Mouse (Mus musculus) hindbrain, embryonic 12.5 days (tissue): ENCODE data around the gene Rab35. TPM values are rescaled to one million over a fixed set of nuclear protein-coding genes. Genes with fewer than 3 reads are reported as not detected.

ENCODE experiments used
- ATAC-seq: fragments of 200-750 bp; cut with Nextera tagmentation; 2 replicates; pipeline ENCODE4 v1.8.0; 2017; ENCODE audit warnings: moderate TSS enrichment; ENCODE audit not compliant: low FRiP score
- H3K27ac ChIP-seq: fragments of 300-500 bp; sonication (generic); 2 replicates; pipeline ENCODE4 v1.5.1; 2016; ENCODE audit warnings: mild to moderate bottlenecking
- H3K27me3 ChIP-seq: fragments of 300-500 bp; sonication (generic); 2 replicates; pipeline ENCODE4 v1.6.1; 2016; ENCODE audit warnings: mild to moderate bottlenecking
- H3K36me3 ChIP-seq: fragments of 300-500 bp; sonication (generic); 2 replicates; pipeline ENCODE4 v1.6.1; 2016; ENCODE audit warnings: mild to moderate bottlenecking
- H3K4me1 ChIP-seq: fragments of 300-500 bp; sonication (generic); 2 replicates; pipeline ENCODE4 v1.6.1; 2016
- H3K4me2 ChIP-seq: fragments of 300-500 bp; sonication (generic); replicated peaks from 2 replicates; pipeline ENCODE4 v1.6.1; 2016; ENCODE audit warnings: mild to moderate bottlenecking
- H3K4me3 ChIP-seq: fragments of 300-500 bp; sonication (generic); 2 replicates; pipeline ENCODE4 v1.5.1; 2016; ENCODE audit warnings: mild to moderate bottlenecking
- H3K9ac ChIP-seq: fragments of 300-500 bp; sonication (generic); 2 replicates; pipeline ENCODE4 v1.6.1; 2016; ENCODE audit warnings: mild to moderate bottlenecking, moderate library complexity
- H3K9me3 ChIP-seq: fragments of 300-500 bp; sonication (generic); replicated peaks from 2 replicates; pipeline ENCODE4 v1.6.1; 2016; ENCODE audit warnings: mild to moderate bottlenecking
- WGBS: fragments of 180-500 bp; shearing (Covaris S2); methylation state at CpG from one replicate; pipeline ENCODE4 v1.1.7; 2016; 5-methylcytosine and 5-hydroxymethylcytosine counted together
- polyA plus RNA-seq: library from polyadenylated mRNA; unstranded; fragments of >200 nt; fragmentation: Nextera tagmentation; extraction: Ambion mirVana; gene quantifications from 2 replicates; pipeline ENCODE4 v1.2.1, GENCODE M21; 2016

Rab35 gene
- polyA plus RNA-seq, 1 experiment from 2014 or later: 19.7 TPM

DNA sequence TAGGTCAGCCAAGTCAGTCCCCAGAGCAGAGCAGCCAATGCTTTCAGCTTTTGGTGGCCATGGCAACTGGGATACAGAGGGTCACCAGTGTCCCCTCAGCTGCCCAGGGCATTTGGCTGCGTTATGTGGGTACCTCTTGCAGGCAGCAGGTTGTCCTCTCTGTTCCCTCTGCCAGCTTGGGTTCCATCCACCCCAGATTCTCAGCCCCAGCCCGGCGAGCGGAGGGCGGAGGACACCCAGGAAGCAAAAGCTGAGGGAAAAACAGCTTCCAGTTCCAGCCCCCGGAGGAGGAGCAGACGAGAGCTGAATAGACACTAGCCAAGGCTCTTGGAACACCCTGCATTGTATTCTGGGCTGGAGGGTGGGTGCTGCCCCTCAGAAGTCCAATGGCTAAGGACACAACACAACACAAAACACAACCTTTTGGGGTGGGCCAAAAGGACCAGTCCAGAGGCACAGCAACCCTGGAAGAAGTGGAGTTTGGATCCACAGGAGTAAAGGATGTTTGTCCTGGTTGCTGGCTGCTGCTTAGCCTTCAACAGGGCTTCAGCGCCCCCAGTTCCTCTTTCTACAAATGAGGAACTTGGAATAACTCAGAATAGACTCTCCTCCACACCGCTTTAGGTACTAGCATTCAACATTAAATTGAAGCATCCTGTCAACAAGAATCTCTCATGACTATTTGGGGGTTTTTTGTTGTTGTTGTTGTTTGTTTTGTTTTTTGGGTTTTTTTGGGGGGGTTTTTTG is 7.8 kb upstream of the Rab35 start:
- no peak overlapping the region for H3K9ac ChIP-seq
- WGBS: 82% methylated on average over 9 of the region's 9 CpGs
- H3K9me3 ChIP-seq: no peaks in the 10 kb centered on the region
- peaks cover 43% of the 10 kb centered on the region for H3K36me3 ChIP-seq
- H3K4me2 ChIP-seq: no peak overlapping the region
- H3K27ac ChIP-seq: no peak overlapping the region
- H3K4me1 ChIP-seq: no peaks in the 10 kb centered on the region
- ATAC-seq: no peak
- no peaks in the 10 kb centered on the region for H3K27me3 ChIP-seq
- H3K4me3 ChIP-seq: no peak overlapping the region

DNA sequence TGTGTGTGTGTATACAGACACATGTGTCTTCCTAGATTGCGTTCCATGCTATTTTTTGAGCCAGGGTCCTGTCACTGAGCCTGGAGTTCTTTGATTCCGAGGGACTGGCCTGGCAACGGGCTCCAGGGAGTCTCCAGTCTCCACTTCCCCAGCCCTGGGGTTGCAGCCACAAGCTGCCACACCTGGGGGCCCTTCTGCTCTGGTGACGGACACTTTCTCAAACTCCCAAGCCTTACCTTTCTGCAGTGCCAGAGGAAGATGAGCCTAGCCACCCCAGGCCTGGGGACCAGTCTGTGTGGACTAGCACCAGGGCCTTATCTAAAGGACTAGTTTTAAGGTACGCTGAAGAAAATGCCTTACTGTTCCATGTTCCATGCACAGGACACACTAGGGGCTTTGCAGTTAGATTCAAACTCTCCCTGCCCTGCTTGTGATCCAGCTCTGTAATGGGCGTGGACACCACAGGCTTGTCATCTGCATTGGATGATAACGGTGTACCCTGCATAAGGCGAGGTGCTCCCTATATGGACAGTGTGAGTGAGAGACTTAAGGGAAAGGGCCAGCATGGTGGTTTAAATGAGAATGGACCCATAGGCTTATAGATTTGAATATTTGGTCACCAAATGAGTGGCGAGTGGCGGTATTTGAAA is 5.3 kb upstream of the Rab35 start:
- Histone ChIP-seq H3K4me3 (no peak overlapping the region), H3K9me3 (no peaks in the 10 kb centered on the region), H3K27ac (no peak overlapping the region), H3K4me1 (peaks cover 11% of the 10 kb centered on the region), H3K36me3 (peaks cover 18% of the 10 kb centered on the region), H3K27me3 (no peaks in the 10 kb centered on the region), H3K9ac (no peak overlapping the region), H3K4me2 (no peak overlapping the region)
- WGBS: 88% methylated on average over 10 of the region's 10 CpGs
- ATAC-seq: no peak

- no peak overlapping the region for H3K4me2 ChIP-seq
- no peak for ATAC-seq
- no peak overlapping the region for H3K4me3 ChIP-seq
- H3K27me3 ChIP-seq: no peaks in the 10 kb centered on the region
- 0 out of 2 replicates have a peak, but pooled peaks cover 7% of the 10 kb centered on the region for H3K36me3 ChIP-seq
- H3K27ac ChIP-seq: no peak overlapping the region
- peaks cover 19% of the 10 kb centered on the region for H3K4me1 ChIP-seq
- WGBS: 77% methylated on average over 8 of the region's 8 CpGs
- H3K9ac ChIP-seq: no peak overlapping the region
- H3K9me3 ChIP-seq: no peaks in the 10 kb centered on the region
Measured at GRCm38 (mm10) chr5:115628083-115628482, 3.6 kb upstream of the Rab35 start.

DNA sequence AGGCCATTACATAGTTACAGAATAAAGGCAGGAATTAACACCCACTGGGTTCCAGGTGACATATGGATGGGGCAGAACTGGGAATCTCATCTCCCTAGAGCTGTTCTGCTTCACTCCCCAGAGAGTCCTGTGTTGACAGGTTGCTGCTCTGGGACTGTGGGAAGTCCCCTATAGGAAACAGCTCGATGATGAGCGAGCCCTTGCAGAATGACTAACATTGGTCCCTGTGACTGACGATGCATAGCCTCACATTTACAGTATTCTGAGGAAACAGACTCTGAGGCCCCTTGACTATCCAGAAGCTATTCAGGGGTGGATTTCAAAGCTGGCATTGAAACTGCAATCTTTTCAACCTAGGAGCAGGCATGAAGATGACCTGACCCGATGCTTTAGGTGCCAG is 2.0 kb upstream of the Rab35 start:
- H3K4me2 ChIP-seq: no peak overlapping the region
- H3K4me1 ChIP-seq: peaks cover 33% of the 10 kb centered on the region
- no peaks in the 10 kb centered on the region for H3K9me3 ChIP-seq
- ATAC-seq: no peak
- WGBS: 90% methylated on average over 4 of the region's 4 CpGs
- no peaks in the 10 kb centered on the region for H3K36me3 ChIP-seq
- H3K4me3 ChIP-seq: no peak overlapping the region
- no peak overlapping the region for H3K9ac ChIP-seq
- H3K27me3 ChIP-seq: no peaks in the 10 kb centered on the region
- no peak overlapping the region for H3K27ac ChIP-seq

- no peaks in the 10 kb centered on the region for H3K9me3 ChIP-seq
- ATAC-seq: no peak
- H3K9ac ChIP-seq: no peak overlapping the region
- H3K27ac ChIP-seq: no peak overlapping the region
- H3K36me3 ChIP-seq: no peaks in the 10 kb centered on the region
- no peaks in the 10 kb centered on the region for H3K27me3 ChIP-seq
- 0 out of 2 replicates have a peak overlapping the region, but pooled peaks have one; percentile 76 for H3K4me3 ChIP-seq
- 45% methylated on average over 5 of the region's 5 CpGs for WGBS
- H3K4me1 ChIP-seq: peaks cover 39% of the 10 kb centered on the region
- H3K4me2 ChIP-seq: peak overlapping the region; percentile 83
Measured at GRCm38 (mm10) chr5:115630291-115630690, 1.4 kb upstream of the Rab35 start.

- H3K27me3 ChIP-seq: no peaks in the 10 kb centered on the region
- H3K9ac ChIP-seq: peak overlapping the region; percentile 86
- 2% methylated on average over 30 of the region's 30 CpGs for WGBS
- peak overlapping the region; percentile 76 for H3K4me3 ChIP-seq
- H3K4me1 ChIP-seq: peaks cover 45% of the 10 kb centered on the region
- no peaks in the 10 kb centered on the region for H3K9me3 ChIP-seq
- H3K4me2 ChIP-seq: peak overlapping the region; percentile 83
- peak overlapping the region; percentile 93 for H3K27ac ChIP-seq
- peak; percentile 34; the same call in 1 of the 2 replicates for ATAC-seq
- H3K36me3 ChIP-seq: no peaks in the 10 kb centered on the region
Measured at GRCm38 (mm10) chr5:115632358-115632714, 628 bp downstream of the Rab35 start.

GRCm38 (mm10) chr5:115633060-115633459 is 1.4 kb downstream of the Rab35 start:
- Histone ChIP-seq H3K4me2 (peak overlapping the region; percentile 83), H3K27ac (no peak overlapping the region), H3K9me3 (no peaks in the 10 kb centered on the region), H3K4me3 (peak overlapping the region; percentile 76), H3K9ac (peak overlapping the region; percentile 86), H3K36me3 (peaks cover 2% of the 10 kb centered on the region; the same call in 1 of the 2 replicates), H3K27me3 (no peaks in the 10 kb centered on the region), H3K4me1 (peaks cover 45% of the 10 kb centered on the region)
- ATAC-seq: no peak
- WGBS: 54% methylated on average over 4 of the region's 4 CpGs

DNA sequence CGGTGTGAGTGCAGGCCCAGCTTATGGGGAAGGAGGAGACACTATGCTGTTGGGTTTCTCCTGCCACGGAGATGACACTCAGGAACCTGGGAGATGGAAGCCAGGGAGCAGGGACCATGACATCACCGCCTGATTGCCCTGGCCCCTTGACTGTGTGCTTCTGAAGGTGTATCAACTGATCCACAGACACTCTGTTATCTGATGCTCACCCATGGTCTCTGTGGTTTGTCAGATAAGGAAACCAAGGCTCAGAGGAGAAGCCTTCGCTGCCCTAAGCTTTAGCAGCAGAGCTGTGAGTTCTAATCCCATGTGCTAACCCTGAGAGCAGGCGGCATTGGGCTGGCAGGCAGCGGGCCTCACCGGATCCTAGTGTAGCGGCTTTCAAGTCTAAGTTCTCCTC is 2.3 kb downstream of the Rab35 start:
- 92% methylated on average over 8 of the region's 8 CpGs for WGBS
- H3K4me3 ChIP-seq: no peak overlapping the region
- no peaks in the 10 kb centered on the region for H3K27me3 ChIP-seq
- H3K4me2 ChIP-seq: no peak overlapping the region
- no peak for ATAC-seq
- peaks cover 45% of the 10 kb centered on the region for H3K4me1 ChIP-seq
- H3K36me3 ChIP-seq: peaks cover 12% of the 10 kb centered on the region
- no peaks in the 10 kb centered on the region for H3K9me3 ChIP-seq
- H3K9ac ChIP-seq: no peak overlapping the region
- no peak overlapping the region for H3K27ac ChIP-seq

DNA sequence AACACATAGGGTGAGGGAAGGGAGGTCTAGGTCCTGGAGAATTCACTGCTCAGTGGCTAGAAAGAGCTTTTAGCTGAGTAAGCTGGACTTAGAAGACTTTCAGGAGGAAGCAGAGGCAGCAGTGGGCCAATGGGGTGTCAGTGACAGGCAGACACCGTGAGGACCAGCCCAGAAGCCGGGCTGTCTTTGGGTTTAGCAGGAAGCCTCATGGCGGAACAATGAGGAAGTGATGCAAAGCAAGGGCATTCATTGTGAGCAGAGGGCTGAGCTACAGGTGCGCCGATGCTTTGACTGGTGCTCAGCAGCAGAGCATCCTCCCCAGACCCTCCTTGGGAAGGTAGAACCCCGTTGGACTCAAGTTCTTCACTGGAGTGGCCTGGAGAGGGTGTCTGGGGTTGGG is 3.8 kb downstream of the Rab35 start:
- Histone ChIP-seq H3K4me3 (no peak overlapping the region), H3K4me2 (no peak overlapping the region), H3K9me3 (no peaks in the 10 kb centered on the region), H3K9ac (no peak overlapping the region), H3K27ac (peak overlapping the region; percentile 17; the same call in 1 of the 2 replicates), H3K4me1 (peaks cover 41% of the 10 kb centered on the region), H3K36me3 (peaks cover 27% of the 10 kb centered on the region), H3K27me3 (no peaks in the 10 kb centered on the region)
- no peak for ATAC-seq
- 71% methylated on average over 6 of the region's 6 CpGs for WGBS

DNA sequence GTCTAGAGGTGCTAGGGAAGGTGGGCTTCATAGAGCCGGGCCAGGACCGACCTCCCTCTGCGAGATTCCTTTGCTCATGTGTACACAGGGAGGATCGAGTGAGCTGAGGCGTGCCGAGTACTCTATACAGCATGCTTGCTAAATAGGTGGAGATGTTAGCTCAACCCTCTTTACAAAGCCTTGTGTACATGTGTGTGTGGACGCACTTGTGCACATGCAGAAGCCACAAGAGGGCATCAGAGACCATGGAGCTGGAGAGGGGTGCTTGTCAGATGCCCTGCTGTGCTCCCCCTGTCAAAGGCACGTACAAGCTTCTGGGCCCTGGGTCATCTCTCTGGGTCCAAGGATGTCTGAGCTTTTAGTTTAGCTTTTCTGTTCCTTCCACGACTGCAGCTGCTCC is 12.5 kb downstream of the Rab35 start:
- no peak overlapping the region for H3K4me2 ChIP-seq
- no peak for ATAC-seq
- no peak overlapping the region for H3K27ac ChIP-seq
- H3K4me1 ChIP-seq: peaks cover 6% of the 10 kb centered on the region
- H3K9ac ChIP-seq: no peak overlapping the region
- 87% methylated on average over 9 of the region's 9 CpGs for WGBS
- no peaks in the 10 kb centered on the region for H3K27me3 ChIP-seq
- no peaks in the 10 kb centered on the region for H3K9me3 ChIP-seq
- no peak overlapping the region for H3K4me3 ChIP-seq
- peaks cover 97% of the 10 kb centered on the region for H3K36me3 ChIP-seq

DNA sequence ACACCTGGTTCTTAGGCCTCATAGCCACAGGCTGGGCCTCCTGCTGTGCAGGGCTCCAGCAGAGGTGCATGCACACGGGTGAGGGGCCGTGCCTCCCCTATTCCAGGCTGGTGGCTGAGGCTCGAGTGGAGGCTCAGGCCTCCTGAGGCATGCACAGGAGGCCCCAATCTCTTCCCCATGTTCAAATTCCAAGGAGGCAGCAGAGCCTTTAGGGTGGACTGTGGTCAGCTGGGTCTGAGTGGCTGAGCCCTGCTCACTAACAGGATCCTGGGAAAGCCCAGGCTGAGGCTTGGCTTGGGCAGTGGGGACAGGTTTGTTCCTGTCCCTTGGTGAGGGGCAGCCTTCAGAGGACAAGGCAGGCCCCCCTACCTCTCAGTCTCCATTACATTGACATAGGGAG is 17.2 kb downstream of the Rab35 start:
- H3K36me3 ChIP-seq: peaks cover 53% of the 10 kb centered on the region
- H3K9ac ChIP-seq: no peak overlapping the region
- 67% methylated on average over 3 of the region's 3 CpGs for WGBS
- no peaks in the 10 kb centered on the region for H3K9me3 ChIP-seq
- no peaks in the 10 kb centered on the region for H3K27me3 ChIP-seq
- H3K4me2 ChIP-seq: no peak overlapping the region
- no peak for ATAC-seq
- peaks cover 19% of the 10 kb centered on the region for H3K4me1 ChIP-seq
- no peak overlapping the region for H3K4me3 ChIP-seq
- H3K27ac ChIP-seq: peak overlapping the region; percentile 48; the same call in 1 of the 2 replicates

- Histone ChIP-seq H3K9ac (no peak overlapping the region), H3K4me3 (no peak overlapping the region), H3K27ac (no peak overlapping the region), H3K36me3 (peaks cover 45% of the 10 kb centered on the region), H3K9me3 (no peaks in the 10 kb centered on the region), H3K4me2 (no peak overlapping the region), H3K4me1 (peaks cover 19% of the 10 kb centered on the region), H3K27me3 (no peaks in the 10 kb centered on the region)
- 87% methylated on average over 8 of the region's 8 CpGs for WGBS
- no peak for ATAC-seq
Measured at GRCm38 (mm10) chr5:115649699-115650098, 18.0 kb downstream of the Rab35 start.

DNA sequence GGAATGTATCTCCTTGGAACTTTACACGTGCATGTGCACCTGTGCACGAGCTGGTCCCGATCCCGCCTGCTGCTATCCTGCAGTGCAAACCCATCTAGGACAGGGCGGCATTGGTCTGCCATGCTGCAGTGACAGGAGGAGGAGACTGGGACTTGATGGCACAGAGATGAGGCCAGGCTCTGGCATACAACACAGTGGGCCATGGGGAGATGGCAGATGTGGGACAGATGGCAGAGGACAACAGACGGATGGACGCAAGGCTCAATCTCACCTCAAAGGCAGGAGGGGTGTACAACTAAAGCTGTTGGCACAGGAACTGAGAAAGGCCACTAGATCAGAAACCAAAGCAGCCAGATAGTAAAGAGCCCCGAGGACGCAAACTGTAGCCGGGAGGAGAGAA is 19.2 kb downstream of the Rab35 start:
- Histone ChIP-seq H3K27ac (no peak overlapping the region), H3K4me3 (no peak overlapping the region), H3K27me3 (no peaks in the 10 kb centered on the region), H3K9me3 (no peaks in the 10 kb centered on the region), H3K4me2 (no peak overlapping the region), H3K9ac (no peak overlapping the region), H3K36me3 (peaks cover 33% of the 10 kb centered on the region), H3K4me1 (peaks cover 19% of the 10 kb centered on the region)
- 88% methylated on average over 10 of the region's 10 CpGs for WGBS
- ATAC-seq: no peak
